Mouse (Mus musculus) embryonic facial prominence, embryonic 12.5 days (tissue): ENCODE measurements around the gene Galnt17. TPM values are rescaled to one million over a fixed set of nuclear protein-coding genes. Genes with fewer than 3 reads are reported as not detected.

Experiments
- ATAC-seq: fragments of 200-750 bp; cut with Nextera tagmentation; 2 replicates; pipeline ENCODE4 v1.8.0; 2017; ENCODE audit not compliant: insufficient number of reproducible peaks, insufficient read depth, low FRiP score, low TSS enrichment
- H3K27ac ChIP-seq: fragments of 300-500 bp; sonication (generic); 2 replicates; pipeline ENCODE4 v1.5.1; 2016; ENCODE audit warnings: mild to moderate bottlenecking
- H3K27me3 ChIP-seq: fragments of 300-500 bp; sonication (generic); 2 replicates; pipeline ENCODE4 v1.6.1; 2016; ENCODE audit warnings: mild to moderate bottlenecking, moderate library complexity
- H3K36me3 ChIP-seq: fragments of 300-500 bp; sonication (generic); 2 replicates; pipeline ENCODE4 v1.6.1; 2016; ENCODE audit warnings: mild to moderate bottlenecking
- H3K4me1 ChIP-seq: fragments of 300-500 bp; sonication (generic); 2 replicates; pipeline ENCODE4 v1.6.1; 2016
- H3K4me2 ChIP-seq: fragments of 300-500 bp; sonication (generic); replicated peaks from 2 replicates; pipeline ENCODE4 v1.6.1; 2016; ENCODE audit warnings: mild to moderate bottlenecking, moderate library complexity
- H3K4me3 ChIP-seq: fragments of 300-500 bp; sonication (generic); 2 replicates; pipeline ENCODE4 v1.5.1; 2016; ENCODE audit warnings: mild to moderate bottlenecking
- H3K9ac ChIP-seq: fragments of 300-500 bp; sonication (generic); 2 replicates; pipeline ENCODE4 v1.6.1; 2016; ENCODE audit warnings: mild to moderate bottlenecking, moderate library complexity
- H3K9me3 ChIP-seq: fragments of 300-500 bp; sonication (generic); 2 replicates; pipeline ENCODE4 v1.6.1; 2016; ENCODE audit warnings: mild to moderate bottlenecking, moderate library complexity
- WGBS: fragments of 180-500 bp; shearing (Covaris S2); methylation state at CpG from one replicate; pipeline ENCODE4 v1.1.7; 2016; 5-methylcytosine and 5-hydroxymethylcytosine counted together
- polyA plus RNA-seq: library from polyadenylated mRNA; unstranded; fragments of >200 nt; fragmentation: Nextera tagmentation; extraction: Ambion mirVana; gene quantifications from 2 replicates; pipeline ENCODE4 v1.2.1, GENCODE M21; 2016

Gene Galnt17
- polyA plus RNA-seq, 1 experiment from 2014 or later: 3.4 TPM

- H3K27me3 ChIP-seq: no peaks in the 10 kb centered on the region
- H3K4me2 ChIP-seq: no peak overlapping the region
- WGBS: 45% methylated on average over 6 of the region's 6 CpGs
- no peak overlapping the region for H3K4me3 ChIP-seq
- H3K4me1 ChIP-seq: no peaks in the 10 kb centered on the region
- H3K9me3 ChIP-seq: no peaks in the 10 kb centered on the region
- H3K27ac ChIP-seq: no peak overlapping the region
- ATAC-seq: peak; percentile 41; the same call in 1 of the 2 replicates
- no peak overlapping the region for H3K9ac ChIP-seq
- H3K36me3 ChIP-seq: no peaks in the 10 kb centered on the region
Observed at GRCm38 (mm10) chr5:130950894-130951400, 357.4 kb downstream of the Galnt17 start.

GRCm38 (mm10) chr5:130950421-130950820 lies 357.9 kb downstream of the Galnt17 start:
- no peak overlapping the region for H3K4me3 ChIP-seq
- no peak overlapping the region for H3K27ac ChIP-seq
- H3K36me3 ChIP-seq: no peaks in the 10 kb centered on the region
- H3K4me1 ChIP-seq: no peaks in the 10 kb centered on the region
- no peak overlapping the region for H3K4me2 ChIP-seq
- no peaks in the 10 kb centered on the region for H3K27me3 ChIP-seq
- H3K9ac ChIP-seq: no peak overlapping the region
- ATAC-seq: 0 out of 2 replicates have a peak, but pooled peaks have one; percentile 47
- H3K9me3 ChIP-seq: no peaks in the 10 kb centered on the region
- 32% methylated on average over 4 of the region's 4 CpGs for WGBS

GRCm38 (mm10) chr5:130949710-130950109 lies 358.6 kb downstream of the Galnt17 start:
- Histone ChIP-seq H3K4me1 (no peaks in the 10 kb centered on the region), H3K27me3 (no peaks in the 10 kb centered on the region), H3K9ac (no peak overlapping the region), H3K27ac (no peak overlapping the region), H3K9me3 (no peaks in the 10 kb centered on the region), H3K36me3 (no peaks in the 10 kb centered on the region), H3K4me2 (no peak overlapping the region), H3K4me3 (no peak overlapping the region)
- WGBS: 68% methylated on average over 1 of the region's 1 CpGs
- no peak for ATAC-seq

- no peaks in the 10 kb centered on the region for H3K9me3 ChIP-seq
- H3K4me1 ChIP-seq: peaks cover 23% of the 10 kb centered on the region
- no peak overlapping the region for H3K9ac ChIP-seq
- H3K4me2 ChIP-seq: no peak overlapping the region
- no peak overlapping the region for H3K4me3 ChIP-seq
- peak overlapping the region; percentile 74 for H3K27ac ChIP-seq
- no peak for ATAC-seq
- no peaks in the 10 kb centered on the region for H3K36me3 ChIP-seq
- 17% methylated on average over 4 of the region's 4 CpGs for WGBS
- no peaks in the 10 kb centered on the region for H3K27me3 ChIP-seq
Observed at GRCm38 (mm10) chr5:130938911-130939608, 369.2 kb downstream of the Galnt17 start.

GRCm38 (mm10) chr5:130938274-130938741 lies 370.0 kb downstream of the Galnt17 start:
- peaks cover 23% of the 10 kb centered on the region for H3K4me1 ChIP-seq
- H3K9me3 ChIP-seq: no peaks in the 10 kb centered on the region
- peak overlapping the region; percentile 74 for H3K27ac ChIP-seq
- 0 out of 2 replicates have a peak overlapping the region, but pooled peaks have one; percentile 13 for H3K4me2 ChIP-seq
- H3K36me3 ChIP-seq: no peaks in the 10 kb centered on the region
- peak; percentile 83 for ATAC-seq
- no peaks in the 10 kb centered on the region for H3K27me3 ChIP-seq
- WGBS: 5% methylated on average over 7 of the region's 7 CpGs
- no peak overlapping the region for H3K4me3 ChIP-seq
- no peak overlapping the region for H3K9ac ChIP-seq

- H3K27me3 ChIP-seq: no peaks in the 10 kb centered on the region
- 50% methylated on average over 1 of the region's 1 CpGs for WGBS
- H3K4me2 ChIP-seq: no peak overlapping the region
- no peak for ATAC-seq
- H3K36me3 ChIP-seq: no peaks in the 10 kb centered on the region
- H3K27ac ChIP-seq: no peak overlapping the region
- no peaks in the 10 kb centered on the region for H3K9me3 ChIP-seq
- H3K4me1 ChIP-seq: no peaks in the 10 kb centered on the region
- no peak overlapping the region for H3K4me3 ChIP-seq
- H3K9ac ChIP-seq: no peak overlapping the region
Observed at GRCm38 (mm10) chr5:130930999-130931398, 377.3 kb downstream of the Galnt17 start.

GRCm38 (mm10) chr5:130927794-130928149 lies 380.5 kb downstream of the Galnt17 start:
- no peak for ATAC-seq
- no peaks in the 10 kb centered on the region for H3K27me3 ChIP-seq
- no peak overlapping the region for H3K27ac ChIP-seq

GRCm38 (mm10) chr5:130927138-130927793 lies 381.0 kb downstream of the Galnt17 start:
- H3K4me2 ChIP-seq: no peak overlapping the region
- H3K4me1 ChIP-seq: peaks cover 5% of the 10 kb centered on the region; the same call in 1 of the 2 replicates
- H3K9me3 ChIP-seq: no peaks in the 10 kb centered on the region
- H3K27me3 ChIP-seq: no peaks in the 10 kb centered on the region
- WGBS: 70% methylated on average over 3 of the region's 3 CpGs
- ATAC-seq: no peak
- no peaks in the 10 kb centered on the region for H3K36me3 ChIP-seq
- H3K9ac ChIP-seq: no peak overlapping the region
- H3K27ac ChIP-seq: no peak overlapping the region
- H3K4me3 ChIP-seq: no peak overlapping the region

More at GRCm38 (mm10) chr5:130927794-130928149, 380.5 kb downstream of the Galnt17 start:
- peaks cover 5% of the 10 kb centered on the region; the same call in 1 of the 2 replicates for H3K4me1 ChIP-seq
- H3K9me3 ChIP-seq: no peaks in the 10 kb centered on the region
- H3K4me3 ChIP-seq: no peak overlapping the region
- 76% methylated on average over 8 of the region's 8 CpGs for WGBS
- no peaks in the 10 kb centered on the region for H3K36me3 ChIP-seq
- H3K9ac ChIP-seq: no peak overlapping the region
- no peak overlapping the region for H3K4me2 ChIP-seq

- peaks cover 5% of the 10 kb centered on the region; the same call in 1 of the 2 replicates for H3K4me1 ChIP-seq
- H3K4me3 ChIP-seq: no peak overlapping the region
- H3K27ac ChIP-seq: no peak overlapping the region
- H3K27me3 ChIP-seq: no peaks in the 10 kb centered on the region
- H3K9me3 ChIP-seq: no peaks in the 10 kb centered on the region
- no peaks in the 10 kb centered on the region for H3K36me3 ChIP-seq
- H3K4me2 ChIP-seq: no peak overlapping the region
- 89% methylated on average over 7 of the region's 7 CpGs for WGBS
- ATAC-seq: no peak
- no peak overlapping the region for H3K9ac ChIP-seq
Observed at GRCm38 (mm10) chr5:130925681-130926080, 382.6 kb downstream of the Galnt17 start.

GRCm38 (mm10) chr5:130924245-130924827 lies 384.0 kb downstream of the Galnt17 start:
- no peaks in the 10 kb centered on the region for H3K36me3 ChIP-seq
- no peaks in the 10 kb centered on the region for H3K27me3 ChIP-seq
- no peaks in the 10 kb centered on the region for H3K9me3 ChIP-seq
- WGBS: 19% methylated on average over 2 of the region's 2 CpGs
- peaks cover 5% of the 10 kb centered on the region; the same call in 1 of the 2 replicates for H3K4me1 ChIP-seq
- no peak overlapping the region for H3K9ac ChIP-seq
- no peak overlapping the region for H3K27ac ChIP-seq
- no peak overlapping the region for H3K4me2 ChIP-seq
- H3K4me3 ChIP-seq: no peak overlapping the region
- ATAC-seq: no peak

- no peaks in the 10 kb centered on the region for H3K36me3 ChIP-seq
- ATAC-seq: no peak
- H3K27ac ChIP-seq: no peak overlapping the region
- no peak overlapping the region for H3K4me2 ChIP-seq
- WGBS: 93% methylated on average over 7 of the region's 7 CpGs
- H3K4me1 ChIP-seq: peaks cover 5% of the 10 kb centered on the region; the same call in 1 of the 2 replicates
- H3K27me3 ChIP-seq: no peaks in the 10 kb centered on the region
- H3K4me3 ChIP-seq: no peak overlapping the region
- no peaks in the 10 kb centered on the region for H3K9me3 ChIP-seq
- no peak overlapping the region for H3K9ac ChIP-seq
Observed at GRCm38 (mm10) chr5:130919969-130920368, 388.3 kb downstream of the Galnt17 start.
